Mouse (Mus musculus) midbrain, embryonic 11.5 days (tissue): ENCODE measurements around the gene Tmem117. TPM values are rescaled to one million over a fixed set of nuclear protein-coding genes. Genes with fewer than 3 reads are reported as not detected.

Experiments
- ATAC-seq: fragments of 200-750 bp; cut with Nextera tagmentation; 2 replicates; pipeline ENCODE4 v1.8.0; 2017; ENCODE audit warnings: moderate TSS enrichment, moderate library complexity; ENCODE audit not compliant: low FRiP score
- DNase-seq: peaks from one replicate; pipeline ENCODE4 v3.0.0; 2015; ENCODE audit warnings: low spot score; ENCODE audit errors: missing footprints
- H3K27ac ChIP-seq: fragments of 300-500 bp; sonication (generic); 2 replicates; pipeline ENCODE4 v1.5.1; 2014; ENCODE audit warnings: low read depth, low read length
- H3K27me3 ChIP-seq: fragments of 300-500 bp; sonication (generic); 2 replicates; pipeline ENCODE4 v1.6.1; 2014; ENCODE audit warnings: mild to moderate bottlenecking, low read length, moderate library complexity, mixed read lengths; ENCODE audit not compliant: control insufficient read depth, insufficient read depth
- H3K36me3 ChIP-seq: fragments of 300-500 bp; sonication (generic); 2 replicates; pipeline ENCODE4 v1.6.1; 2014; ENCODE audit warnings: mild to moderate bottlenecking, low read length, moderate library complexity, mixed read lengths; ENCODE audit not compliant: control insufficient read depth, insufficient read depth
- H3K4me1 ChIP-seq: fragments of 300-500 bp; sonication (generic); 2 replicates; pipeline ENCODE4 v1.6.1; 2014; ENCODE audit warnings: low read length; ENCODE audit not compliant: control insufficient read depth, insufficient read depth
- H3K4me2 ChIP-seq: fragments of 300-500 bp; sonication (generic); 2 replicates; pipeline ENCODE4 v1.6.1; 2014; ENCODE audit warnings: mild to moderate bottlenecking, moderate library complexity
- H3K4me3 ChIP-seq: fragments of 300-500 bp; sonication (generic); 2 replicates; pipeline ENCODE4 v1.5.1; 2014; ENCODE audit warnings: low read depth, low read length
- H3K9ac ChIP-seq: fragments of 300-500 bp; sonication (generic); 2 replicates; pipeline ENCODE4 v1.6.1; 2014; ENCODE audit warnings: low read length
- H3K9me3 ChIP-seq: fragments of 300-500 bp; sonication (generic); 2 replicates; pipeline ENCODE4 v1.6.1; 2016; ENCODE audit warnings: low read length; ENCODE audit not compliant: control insufficient read depth
- WGBS: fragments of 180-500 bp; shearing (Covaris S2); extraction: QIAGEN DNeasy Blood & Tissue Kit; methylation state at CpG from one replicate; pipeline ENCODE4 v1.1.7; 2014; 5-methylcytosine and 5-hydroxymethylcytosine counted together
- polyA plus RNA-seq: library from polyadenylated mRNA; unstranded; fragments of >200 nt; fragmentation: Nextera tagmentation; extraction: Ambion mirVana; gene quantifications from 2 replicates; pipeline ENCODE4 v1.2.1, GENCODE M21; 2014

Gene Tmem117
- polyA plus RNA-seq, 1 experiment from 2014 or later, result 1.7 TPM

GRCm38 (mm10) chr15:94652843-94653206, 23.8 kb downstream of the Tmem117 start:
- H3K4me3 ChIP-seq, result no peak overlapping the region
- ATAC-seq (no peak), DNase-seq (peak; percentile 86)
- H3K36me3 ChIP-seq, result no peaks in the 10 kb centered on the region
- no peaks in the 10 kb centered on the region for H3K27me3 ChIP-seq
- no peak overlapping the region for H3K4me2 ChIP-seq
- no peak overlapping the region for H3K27ac ChIP-seq
- peaks cover 10% of the 10 kb centered on the region for H3K4me1 ChIP-seq
- WGBS, result 51% methylated on average over 3 of the region's 3 CpGs
- no peak overlapping the region for H3K9ac ChIP-seq
- H3K9me3 ChIP-seq, result no peaks in the 10 kb centered on the region

- DNase-seq (peak; percentile 49), ATAC-seq (no peak)
- no peak overlapping the region for H3K27ac ChIP-seq
- peaks cover 10% of the 10 kb centered on the region for H3K4me1 ChIP-seq
- H3K9ac ChIP-seq, result no peak overlapping the region
- no peak overlapping the region for H3K4me2 ChIP-seq
- H3K4me3 ChIP-seq, result no peak overlapping the region
- H3K27me3 ChIP-seq, result no peaks in the 10 kb centered on the region
- WGBS, result 89% methylated on average over 13 of the region's 13 CpGs
- H3K36me3 ChIP-seq, result no peaks in the 10 kb centered on the region
- no peaks in the 10 kb centered on the region for H3K9me3 ChIP-seq
Measured at GRCm38 (mm10) chr15:94655811-94656323, 26.8 kb downstream of the Tmem117 start.

- H3K4me3 ChIP-seq, result no peak overlapping the region
- ATAC-seq (no peak), DNase-seq (no peak)
- no peak overlapping the region for H3K9ac ChIP-seq
- WGBS, result 68% methylated on average over 6 of the region's 6 CpGs
- no peaks in the 10 kb centered on the region for H3K27me3 ChIP-seq
- H3K4me1 ChIP-seq, result peaks cover 10% of the 10 kb centered on the region
- H3K4me2 ChIP-seq, result no peak overlapping the region
- H3K9me3 ChIP-seq, result no peaks in the 10 kb centered on the region
- no peaks in the 10 kb centered on the region for H3K36me3 ChIP-seq
- no peak overlapping the region for H3K27ac ChIP-seq
Measured at GRCm38 (mm10) chr15:94657882-94658281, 28.9 kb downstream of the Tmem117 start.

- H3K4me3 ChIP-seq, result no peak overlapping the region
- DNase-seq (no peak), ATAC-seq (0 out of 2 replicates have a peak, but pooled peaks have one; percentile 34)
- no peak overlapping the region for H3K4me2 ChIP-seq
- H3K9ac ChIP-seq, result no peak overlapping the region
- H3K27ac ChIP-seq, result no peak overlapping the region
- no peaks in the 10 kb centered on the region for H3K27me3 ChIP-seq
- H3K9me3 ChIP-seq, result no peaks in the 10 kb centered on the region
- no peaks in the 10 kb centered on the region for H3K36me3 ChIP-seq
- peaks cover 10% of the 10 kb centered on the region for H3K4me1 ChIP-seq
- WGBS, result 65% methylated on average over 13 of the region's 13 CpGs
Measured at GRCm38 (mm10) chr15:94658392-94659111, 29.5 kb downstream of the Tmem117 start.

- no peak overlapping the region for H3K4me2 ChIP-seq
- DNase-seq (peak; percentile 84), ATAC-seq (peak; percentile 60; the same call in 1 of the 2 replicates)
- H3K4me1 ChIP-seq, result peaks cover 10% of the 10 kb centered on the region
- H3K36me3 ChIP-seq, result no peaks in the 10 kb centered on the region
- 30% methylated on average over 6 of the region's 6 CpGs for WGBS
- 0 out of 2 replicates have a peak overlapping the region, but pooled peaks have one; percentile 27 for H3K27ac ChIP-seq
- H3K9ac ChIP-seq, result no peak overlapping the region
- H3K27me3 ChIP-seq, result no peaks in the 10 kb centered on the region
- no peaks in the 10 kb centered on the region for H3K9me3 ChIP-seq
- H3K4me3 ChIP-seq, result no peak overlapping the region
Measured at GRCm38 (mm10) chr15:94659112-94659437, 30.0 kb downstream of the Tmem117 start.

GRCm38 (mm10) chr15:94660913-94661312, 31.9 kb downstream of the Tmem117 start:
- Histone ChIP-seq H3K4me2 (no peak overlapping the region), H3K36me3 (no peaks in the 10 kb centered on the region), H3K9me3 (no peaks in the 10 kb centered on the region), H3K4me1 (peaks cover 10% of the 10 kb centered on the region), H3K4me3 (no peak overlapping the region), H3K27ac (no peak overlapping the region), H3K9ac (no peak overlapping the region), H3K27me3 (no peaks in the 10 kb centered on the region)
- WGBS, result 75% methylated on average over 7 of the region's 7 CpGs
- ATAC-seq, result no peak
- no peak for DNase-seq

GRCm38 (mm10) chr15:94661398-94661797, 32.4 kb downstream of the Tmem117 start:
- no peak overlapping the region for H3K4me3 ChIP-seq
- no peak overlapping the region for H3K27ac ChIP-seq
- H3K36me3 ChIP-seq, result no peaks in the 10 kb centered on the region
- H3K9ac ChIP-seq, result no peak overlapping the region
- no peaks in the 10 kb centered on the region for H3K9me3 ChIP-seq
- no peak overlapping the region for H3K4me2 ChIP-seq
- H3K4me1 ChIP-seq, result peaks cover 10% of the 10 kb centered on the region
- ATAC-seq (no peak), DNase-seq (peak; percentile 90)
- 25% methylated on average over 9 of the region's 9 CpGs for WGBS
- H3K27me3 ChIP-seq, result no peaks in the 10 kb centered on the region

- ATAC-seq (no peak), DNase-seq (no peak)
- Histone ChIP-seq H3K9ac (no peak overlapping the region), H3K27me3 (no peaks in the 10 kb centered on the region), H3K36me3 (no peaks in the 10 kb centered on the region), H3K9me3 (no peaks in the 10 kb centered on the region), H3K4me3 (no peak overlapping the region), H3K4me2 (no peak overlapping the region), H3K4me1 (0 out of 2 replicates have a peak, but pooled peaks cover 2% of the 10 kb centered on the region), H3K27ac (no peak overlapping the region)
- 86% methylated on average over 6 of the region's 6 CpGs for WGBS
Measured at GRCm38 (mm10) chr15:94664612-94665011, 35.6 kb downstream of the Tmem117 start.

- no peaks in the 10 kb centered on the region for H3K4me1 ChIP-seq
- ATAC-seq (no peak), DNase-seq (no peak)
- H3K27ac ChIP-seq, result no peak overlapping the region
- H3K4me2 ChIP-seq, result no peak overlapping the region
- H3K4me3 ChIP-seq, result no peak overlapping the region
- H3K9me3 ChIP-seq, result no peaks in the 10 kb centered on the region
- 63% methylated on average over 3 of the region's 3 CpGs for WGBS
- no peak overlapping the region for H3K9ac ChIP-seq
- H3K27me3 ChIP-seq, result no peaks in the 10 kb centered on the region
- no peaks in the 10 kb centered on the region for H3K36me3 ChIP-seq
Measured at GRCm38 (mm10) chr15:94681135-94681534, 52.1 kb downstream of the Tmem117 start.
